36 mouse cellular contexts compared by ENCODE assay signal in the genomic region with DNA sequence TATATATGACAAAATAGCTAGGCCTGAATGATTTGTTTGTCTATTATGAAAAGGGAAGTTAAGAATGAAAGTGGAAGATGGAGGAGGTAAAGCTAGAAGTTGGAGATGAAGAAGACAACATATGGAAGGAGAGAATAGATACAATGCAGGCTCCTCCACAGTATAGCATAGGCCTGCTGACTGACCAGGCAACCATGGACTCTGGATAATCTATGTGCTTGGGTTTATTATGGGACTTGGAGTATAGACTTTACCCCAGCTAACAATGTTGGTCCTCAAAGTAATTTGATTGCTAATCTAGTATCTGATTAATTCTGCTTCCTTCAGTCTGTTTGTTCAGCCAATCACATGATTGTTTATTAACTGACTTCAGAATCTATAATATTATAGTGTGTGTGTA. TPM values are rescaled to one million over a fixed set of nuclear protein-coding genes. Genes with fewer than 3 reads are reported as not detected.
"Had no signal": no experiment of that assay in that cellular context is flagged by ENCODE, and none has a peak within 500 bp of the region (broad histone marks: within the 10 kb centered on the region; RNA-seq: fewer than 3 reads in every experiment).

No protein-coding gene starts in this region.

- H3K4me2 ChIP-seq: limb, embryonic 12.5 days; limb, embryonic 13.5 days; limb, embryonic 15.5 days; liver, embryonic 11.5 days; liver, embryonic 12.5 days; liver, embryonic 13.5 days; liver, embryonic 15.5 days; lung, embryonic 14.5 days; lung, embryonic 15.5 days; midbrain, embryonic 11.5 days; midbrain, embryonic 12.5 days; midbrain, embryonic 15.5 days had no signal

- ATAC-seq: liver, embryonic 12.5 days; liver, postnatal 0 days; lung, postnatal 0 days; midbrain, embryonic 15.5 days; midbrain, embryonic 16.5 days had no signal

- DNase-seq: left cerebral cortex, postnatal 4 days; liver; liver, embryonic 13.5 days; liver, postnatal 0 days; lung, adult 18-20 months; lung, adult 2 months; lung, embryonic 14.5 days; lung, postnatal 10 days; lung, postnatal 14 days; lung, postnatal 36 days; lung, postnatal 4 days; midbrain, embryonic 14.5 days had no signal

- H3K9ac ChIP-seq: limb, embryonic 12.5 days; limb, embryonic 13.5 days; limb, embryonic 15.5 days; liver, embryonic 12.5 days; liver, embryonic 13.5 days; liver, embryonic 14.5 days; liver, embryonic 15.5 days; liver, postnatal 0 days; lung, embryonic 14.5 days; lung, embryonic 15.5 days; midbrain, embryonic 12.5 days; midbrain, embryonic 15.5 days had no signal

- H3K36me3 ChIP-seq: limb, embryonic 10.5 days; limb, embryonic 12.5 days; limb, embryonic 13.5 days; limb, embryonic 15.5 days; liver, embryonic 12.5 days; liver, embryonic 13.5 days; liver, embryonic 15.5 days; lung, embryonic 15.5 days; midbrain, embryonic 10.5 days; midbrain, embryonic 12.5 days; midbrain, embryonic 15.5 days had no signal

- H3K27me3 ChIP-seq: limb, embryonic 12.5 days; limb, embryonic 13.5 days; limb, embryonic 15.5 days; liver, embryonic 12.5 days; liver, embryonic 13.5 days; liver, embryonic 15.5 days; lung, embryonic 15.5 days; midbrain, embryonic 12.5 days; midbrain, embryonic 15.5 days had no signal

- H3K9me3 ChIP-seq: limb, embryonic 10.5 days; limb, embryonic 12.5 days; limb, embryonic 13.5 days; limb, embryonic 15.5 days; liver, embryonic 12.5 days; liver, embryonic 13.5 days; liver, embryonic 15.5 days; lung, embryonic 15.5 days; megakaryocyte, embryonic 14.5 days; midbrain, embryonic 10.5 days; midbrain, embryonic 12.5 days; midbrain, embryonic 15.5 days had no signal

- H3K4me3 ChIP-seq: left cerebral cortex, adult 2 months; limb, embryonic 10.5 days; limb, embryonic 12.5 days; limb, embryonic 13.5 days; limb, embryonic 15.5 days; liver, embryonic 12.5 days; liver, embryonic 13.5 days; liver, embryonic 15.5 days; lung, embryonic 15.5 days; megakaryocyte, embryonic 14.5 days; midbrain, embryonic 10.5 days; midbrain, embryonic 12.5 days; midbrain, embryonic 15.5 days; myocyte had no signal

- H3K4me1 ChIP-seq: limb, embryonic 10.5 days; limb, embryonic 12.5 days; limb, embryonic 13.5 days; limb, embryonic 15.5 days; liver, embryonic 12.5 days; liver, embryonic 13.5 days; liver, embryonic 15.5 days; lung, embryonic 15.5 days; megakaryocyte, embryonic 14.5 days; midbrain, embryonic 10.5 days; midbrain, embryonic 12.5 days; midbrain, embryonic 15.5 days had no signal

- H3K27ac ChIP-seq: left cerebral cortex, adult 2 months; limb, embryonic 10.5 days; limb, embryonic 12.5 days; limb, embryonic 13.5 days; limb, embryonic 15.5 days; liver, embryonic 12.5 days; liver, embryonic 13.5 days; liver, embryonic 14.5 days; liver, embryonic 15.5 days; lung, embryonic 15.5 days; macrophage; midbrain, embryonic 10.5 days; midbrain, embryonic 12.5 days; midbrain, embryonic 15.5 days had no signal

RNA-seq across cellular contexts. Expression of a gene that starts 10.6 kb away (rescaled TPM):
- polyA plus RNA-seq: limb, embryonic 10.5 days; liver, adult 2 months; liver, embryonic 11.5 days; liver, embryonic 12.5 days; liver, embryonic 13.5 days; liver, postnatal 0 days; lung, embryonic 14.5 days; macrophage; midbrain, embryonic 10.5 days; midbrain, embryonic 12.5 days; midbrain, embryonic 14.5 days; midbrain, embryonic 15.5 days; midbrain, embryonic 16.5 days; midbrain, postnatal 0 days; myocyte had no signal

RNA-seq across cellular contexts. Expression of a gene that starts 27.1 kb away (rescaled TPM):
- polyA plus RNA-seq: limb, embryonic 10.5 days; limb, embryonic 11.5 days; limb, embryonic 12.5 days; limb, embryonic 13.5 days; liver, adult 2 months; liver, embryonic 11.5 days; liver, embryonic 12.5 days; liver, embryonic 13.5 days; liver, embryonic 14.5 days; liver, embryonic 15.5 days; liver, embryonic 16.5 days; liver, postnatal 0 days; lung, embryonic 14.5 days; lung, embryonic 15.5 days; lung, embryonic 16.5 days; lung, postnatal 0 days; macrophage; midbrain, embryonic 10.5 days; midbrain, embryonic 11.5 days; midbrain, embryonic 12.5 days; midbrain, embryonic 14.5 days; midbrain, embryonic 15.5 days; midbrain, embryonic 16.5 days; midbrain, postnatal 0 days; myocyte had no signal
